Mouse (Mus musculus) small intestine, adult 2 months (tissue): ENCODE data around the gene Gm20388. TPM values are rescaled to one million over a fixed set of nuclear protein-coding genes. Genes with fewer than 3 reads are reported as not detected.

Experiments
- H3K27ac ChIP-seq: fragments of 200-500 bp; 2 replicates; pipeline ENCODE4 v1.5.1; 2012; ENCODE audit warnings: low read depth, low read length, control low read depth, inconsistent platforms; ENCODE audit not compliant: insufficient read depth
- H3K27me3 ChIP-seq: fragments of 200-500 bp; 2 replicates; pipeline ENCODE4 v1.6.1; 2012; ENCODE audit warnings: mild to moderate bottlenecking, moderate library complexity, low read length, inconsistent platforms; ENCODE audit not compliant: control insufficient read depth, insufficient read depth
- H3K36me3 ChIP-seq: fragments of 200-500 bp; 2 replicates; pipeline ENCODE4 v1.6.1; 2012; ENCODE audit warnings: mild to moderate bottlenecking, low read length, control low read depth, inconsistent platforms; ENCODE audit not compliant: control insufficient read depth, insufficient read depth
- H3K4me1 ChIP-seq: fragments of 200-500 bp; 2 replicates; pipeline ENCODE4 v1.6.1; 2012; ENCODE audit warnings: low read length, inconsistent platforms, mixed read lengths; ENCODE audit not compliant: control insufficient read depth, insufficient read depth, insufficient read length
- H3K4me3 ChIP-seq: fragments of 200-500 bp; 2 replicates; pipeline ENCODE4 v1.5.1; 2012; ENCODE audit warnings: low read depth, mild to moderate bottlenecking, control low read depth, inconsistent platforms, low read length, moderate library complexity
- CTCF ChIP-seq: fragments of 200-500 bp; IDR thresholded peaks from 2 replicates; pipeline ENCODE4 v1.5.1; 2012; ENCODE audit warnings: low read depth, mild to moderate bottlenecking, control low read depth, inconsistent platforms, low read length, moderate library complexity, mixed read lengths; ENCODE audit not compliant: insufficient replicate concordance, insufficient read length; ENCODE audit errors: extremely low read depth
- POLR2A ChIP-seq: fragments of 200-500 bp; IDR thresholded peaks from 2 replicates; pipeline ENCODE4 v1.6.1; 2012; ENCODE audit warnings: low read depth, mild to moderate bottlenecking, control low read depth, inconsistent platforms, low read length, moderate library complexity
- WGBS: fragments of 180-500 bp; shearing (Covaris S2); methylation state at CpG from one replicate; pipeline ENCODE4 v1.1.7; 2018; 5-methylcytosine and 5-hydroxymethylcytosine counted together
- polyA plus RNA-seq: library from polyadenylated mRNA; depleted of rRNA; stranded (reverse); fragments of >200 nt; gene quantifications from 2 replicates; pipeline ENCODE4 v1.2.3, GENCODE M21; 2012

The Gm20388 gene
- polyA plus RNA-seq, 1 experiment = 37.3 TPM

DNA sequence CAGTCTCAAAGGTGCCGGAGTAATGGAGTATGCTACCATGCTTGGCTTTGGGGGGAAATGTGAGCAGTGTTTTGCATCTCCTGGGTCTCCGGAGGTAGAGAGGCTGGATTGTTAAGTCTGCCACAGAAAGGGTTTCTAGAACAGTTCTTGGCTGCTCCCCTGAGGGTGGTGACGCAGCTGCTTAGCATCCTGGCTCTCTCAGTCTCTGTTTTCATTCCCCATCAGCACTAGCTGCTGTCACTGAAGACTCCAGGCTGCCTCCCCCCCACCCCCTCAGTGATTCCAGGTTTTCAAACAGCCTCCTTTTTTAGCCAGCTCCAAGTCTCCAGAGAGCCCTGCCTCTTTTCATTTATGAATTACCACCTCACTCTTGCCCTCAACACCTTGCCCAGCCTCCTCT is 4273.4 kb downstream of the Gm20388 start:
- H3K4me3 ChIP-seq = no peak overlapping the region
- no peaks in the 10 kb centered on the region; the same call in 1 of the 2 replicates for H3K4me1 ChIP-seq
- no peak for TF ChIP-seq CTCF
- TF ChIP-seq POLR2A = no peak
- 81% methylated on average over 3 of the region's 3 CpGs for WGBS
- no peaks in the 10 kb centered on the region for H3K27me3 ChIP-seq
- H3K36me3 ChIP-seq = no peaks in the 10 kb centered on the region
- H3K27ac ChIP-seq = peak overlapping the region; percentile 46; the same call in 1 of the 2 replicates

DNA sequence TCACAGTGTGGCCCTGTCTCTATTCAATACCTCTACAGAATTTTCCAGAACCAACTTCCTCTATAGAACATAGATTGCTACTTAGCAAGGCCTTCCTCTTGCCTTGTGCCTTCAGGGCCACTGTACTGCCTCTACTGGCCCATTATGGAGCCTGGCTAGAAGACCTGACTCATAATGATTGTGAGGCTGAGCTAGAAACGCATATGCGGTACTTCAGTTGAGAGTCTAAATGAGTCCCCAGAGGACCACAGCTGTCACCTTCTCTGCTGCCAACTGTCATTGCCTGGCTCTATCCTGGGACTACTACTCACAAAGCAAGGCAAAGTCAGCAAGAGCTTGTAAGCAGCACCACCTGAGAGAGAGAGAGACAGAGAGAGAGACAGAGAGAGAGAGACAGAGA is 4273.9 kb downstream of the Gm20388 start:
- no peaks in the 10 kb centered on the region for H3K27me3 ChIP-seq
- WGBS = 72% methylated on average over 2 of the region's 2 CpGs
- TF ChIP-seq CTCF = no peak
- TF ChIP-seq POLR2A = no peak
- no peaks in the 10 kb centered on the region; the same call in 1 of the 2 replicates for H3K4me1 ChIP-seq
- H3K27ac ChIP-seq = no peak overlapping the region; the same call in 1 of the 2 replicates
- H3K36me3 ChIP-seq = no peaks in the 10 kb centered on the region
- H3K4me3 ChIP-seq = no peak overlapping the region

DNA sequence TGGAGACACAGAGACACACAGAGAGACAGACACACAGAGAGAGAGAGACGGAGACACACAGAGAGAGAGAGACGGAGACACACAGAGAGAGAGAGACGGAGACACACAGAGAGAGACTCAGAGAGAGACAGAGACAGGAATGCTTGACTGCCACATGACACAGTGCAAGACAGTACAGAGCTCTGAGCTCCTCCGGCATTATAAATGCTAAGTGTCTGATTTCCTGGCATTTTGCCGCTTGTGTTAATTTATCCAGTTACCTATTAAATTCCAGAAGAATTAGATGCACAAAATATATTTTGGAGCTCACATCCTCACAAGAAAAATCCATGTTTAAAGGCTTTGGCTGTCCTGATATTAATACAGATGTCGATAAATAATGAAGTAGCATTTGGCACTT is 4274.4 kb downstream of the Gm20388 start:
- no peaks in the 10 kb centered on the region for H3K27me3 ChIP-seq
- 84% methylated on average over 6 of the region's 6 CpGs for WGBS
- TF ChIP-seq CTCF = no peak
- TF ChIP-seq POLR2A = no peak
- no peak overlapping the region for H3K27ac ChIP-seq
- H3K4me1 ChIP-seq = no peaks in the 10 kb centered on the region; the same call in 1 of the 2 replicates
- no peak overlapping the region for H3K4me3 ChIP-seq
- no peaks in the 10 kb centered on the region for H3K36me3 ChIP-seq

DNA sequence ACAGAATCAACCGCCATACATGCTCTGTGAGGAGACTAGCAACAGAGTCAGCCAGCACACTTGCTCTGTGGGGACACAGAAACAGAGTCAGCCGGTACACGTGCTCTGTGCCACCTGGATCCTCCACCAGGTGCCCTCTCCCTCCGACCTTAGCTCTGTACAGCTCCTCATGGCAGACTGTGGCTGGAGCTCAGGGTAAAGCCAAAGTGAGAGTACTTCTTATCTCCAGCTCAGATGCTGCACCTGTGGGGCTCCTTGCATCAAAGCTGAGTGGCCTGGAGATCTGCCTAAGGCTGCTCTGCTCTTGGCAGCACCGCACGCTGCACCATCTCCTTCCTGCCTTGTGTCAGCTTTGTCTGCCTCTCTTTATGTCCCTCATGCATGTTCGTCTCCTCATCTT is 4279.7 kb downstream of the Gm20388 start:
- no peak for TF ChIP-seq CTCF
- TF ChIP-seq POLR2A = no peak
- no peaks in the 10 kb centered on the region for H3K4me1 ChIP-seq
- H3K27ac ChIP-seq = no peak overlapping the region
- H3K27me3 ChIP-seq = no peaks in the 10 kb centered on the region
- no peaks in the 10 kb centered on the region for H3K36me3 ChIP-seq
- 69% methylated on average over 7 of the region's 7 CpGs for WGBS
- no peak overlapping the region for H3K4me3 ChIP-seq

DNA sequence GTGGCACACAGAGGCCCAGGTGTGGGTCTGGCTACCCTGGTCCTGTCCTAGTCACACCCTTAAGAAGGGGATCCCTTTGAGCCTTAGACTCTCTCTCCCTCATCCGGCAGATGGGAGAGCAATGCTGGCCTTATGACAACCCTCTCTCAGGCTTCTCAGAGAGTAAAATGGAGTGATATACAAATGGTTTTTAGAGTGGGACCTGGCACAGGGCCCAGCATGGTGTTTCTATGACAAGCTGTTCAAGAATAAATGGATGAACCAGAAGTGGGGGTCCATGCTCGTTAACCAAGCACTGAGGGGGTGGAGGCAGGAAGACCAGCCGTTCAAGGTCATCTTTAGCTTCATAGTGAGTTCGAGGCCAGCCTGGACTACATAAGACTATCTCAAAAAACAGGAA is 4281.6 kb downstream of the Gm20388 start:
- TF ChIP-seq POLR2A (no peak), CTCF (no peak)
- Histone ChIP-seq H3K27me3 (no peaks in the 10 kb centered on the region), H3K27ac (no peak overlapping the region), H3K36me3 (no peaks in the 10 kb centered on the region), H3K4me1 (no peaks in the 10 kb centered on the region), H3K4me3 (no peak overlapping the region)
- 73% methylated on average over 4 of the region's 4 CpGs for WGBS

DNA sequence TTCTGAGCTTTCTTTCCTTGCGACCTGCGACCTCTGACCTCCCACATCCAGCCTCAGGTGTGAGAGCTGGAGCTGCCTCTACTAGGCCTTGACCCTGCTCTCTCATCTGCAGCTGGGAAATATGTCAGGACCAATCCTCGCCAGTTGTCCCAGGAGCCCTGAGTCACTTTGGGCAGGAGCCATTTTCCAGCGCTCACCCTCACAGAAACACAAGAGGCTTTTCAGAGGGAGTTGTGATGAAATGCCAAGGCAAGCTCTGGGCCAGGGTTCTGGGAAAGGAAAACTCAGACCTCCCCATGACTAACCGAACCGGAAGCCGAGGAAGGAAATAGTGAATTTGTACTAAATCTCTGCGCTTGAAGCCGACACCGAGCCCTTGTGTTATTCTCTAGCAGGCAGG is 4282.3 kb downstream of the Gm20388 start:
- 81% methylated on average over 10 of the region's 10 CpGs for WGBS
- no peak overlapping the region for H3K27ac ChIP-seq

DNA sequence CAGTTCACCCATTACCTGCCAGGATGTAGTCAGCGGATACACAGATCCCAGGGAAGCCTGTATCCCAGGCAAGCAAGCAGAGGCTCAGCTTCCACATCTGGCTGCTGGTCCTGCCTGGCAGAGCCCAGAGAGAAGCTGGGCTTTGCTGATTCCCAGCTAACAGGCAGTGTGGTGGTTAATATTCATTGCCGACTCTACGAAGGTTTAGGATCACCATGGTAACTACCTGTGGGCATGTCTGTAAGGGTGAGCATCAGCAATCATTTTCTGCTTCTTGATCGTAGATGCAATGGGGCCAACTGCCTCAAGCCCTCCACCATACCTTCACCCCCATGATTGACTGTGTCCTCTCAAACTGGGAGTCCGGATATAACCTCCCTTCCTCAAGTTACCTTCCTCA is 4283.4 kb downstream of the Gm20388 start:
- Histone ChIP-seq H3K4me3 (no peak overlapping the region), H3K36me3 (no peaks in the 10 kb centered on the region), H3K27ac (no peak overlapping the region), H3K4me1 (no peaks in the 10 kb centered on the region), H3K27me3 (no peaks in the 10 kb centered on the region)
- no peak for TF ChIP-seq CTCF
- TF ChIP-seq POLR2A = no peak
- 81% methylated on average over 5 of the region's 5 CpGs for whole genome bisulfite sequencing

More for the DNA sequence above, 4282.3 kb downstream of the Gm20388 start:
- Histone ChIP-seq H3K4me3 (no peak overlapping the region), H3K27me3 (no peaks in the 10 kb centered on the region), H3K4me1 (no peaks in the 10 kb centered on the region), H3K36me3 (no peaks in the 10 kb centered on the region)
- no peak for TF ChIP-seq POLR2A
- TF ChIP-seq CTCF = no peak

DNA sequence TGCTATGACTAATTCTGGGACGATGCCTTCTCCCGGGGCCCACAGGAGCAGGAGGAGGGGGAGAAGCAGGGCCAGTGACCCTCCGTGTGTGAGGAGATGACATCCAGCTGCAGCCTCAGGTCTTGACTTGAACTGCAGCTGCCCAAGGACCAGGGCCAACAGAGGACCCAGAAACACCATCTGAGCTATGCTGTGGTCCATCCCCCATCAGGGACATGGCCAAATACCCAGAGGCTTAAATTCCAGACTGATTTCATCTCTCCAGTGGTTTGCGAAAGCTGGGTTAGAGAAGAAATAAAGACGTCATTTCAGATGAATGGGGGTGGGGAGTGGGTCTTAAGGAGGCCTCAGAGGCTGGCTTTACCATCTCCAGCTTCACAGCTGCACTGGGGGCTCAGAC is 4285.6 kb downstream of the Gm20388 start:
- 61% methylated on average over 5 of the region's 5 CpGs for WGBS
- H3K27ac ChIP-seq = peak overlapping the region; percentile 31; the same call in 1 of the 2 replicates
- no peak for TF ChIP-seq CTCF
- TF ChIP-seq POLR2A = no peak

More for the DNA sequence above, 4285.6 kb downstream of the Gm20388 start:
- Histone ChIP-seq H3K4me3 (no peak overlapping the region), H3K4me1 (no peaks in the 10 kb centered on the region), H3K27me3 (no peaks in the 10 kb centered on the region), H3K36me3 (no peaks in the 10 kb centered on the region)
